Mouse (Mus musculus) testis, postnatal 14 days (tissue): ENCODE data around the gene Tmcc3.

Experiments
- DNase-seq: peaks from one replicate; pipeline ENCODE4 v3.0.0; 2021; ENCODE audit warnings: low spot score

Tmcc3 gene

DNA sequence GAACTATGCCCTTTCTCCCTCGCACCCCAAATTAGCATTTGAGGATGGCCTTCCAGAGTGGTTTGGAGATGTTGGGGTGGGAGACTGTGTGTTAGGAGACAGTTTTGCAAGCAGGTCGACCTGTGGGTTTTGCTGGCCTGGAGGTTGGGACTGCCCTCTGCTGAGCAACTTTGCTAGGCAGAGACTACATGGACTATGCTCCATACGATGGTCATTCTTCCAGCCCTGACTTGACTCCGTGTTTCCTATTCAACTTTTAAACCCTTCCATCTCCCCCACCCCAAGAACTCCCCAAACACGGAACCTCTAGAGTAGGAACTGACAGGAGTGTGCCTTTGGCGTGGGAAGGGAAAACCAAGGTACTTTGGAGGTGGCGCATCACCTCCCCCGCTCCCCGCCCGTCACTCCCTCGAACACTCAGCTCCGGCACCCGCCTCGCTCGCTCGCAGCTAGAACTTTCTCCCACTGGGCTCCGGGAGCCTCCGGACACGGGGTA lies at the start of gene Tmcc3:
TSS of gene Tmcc3 (plus strand) at position 439 of the 496 bp plus-strand sequence.
- DNase-seq: no peak

DNA sequence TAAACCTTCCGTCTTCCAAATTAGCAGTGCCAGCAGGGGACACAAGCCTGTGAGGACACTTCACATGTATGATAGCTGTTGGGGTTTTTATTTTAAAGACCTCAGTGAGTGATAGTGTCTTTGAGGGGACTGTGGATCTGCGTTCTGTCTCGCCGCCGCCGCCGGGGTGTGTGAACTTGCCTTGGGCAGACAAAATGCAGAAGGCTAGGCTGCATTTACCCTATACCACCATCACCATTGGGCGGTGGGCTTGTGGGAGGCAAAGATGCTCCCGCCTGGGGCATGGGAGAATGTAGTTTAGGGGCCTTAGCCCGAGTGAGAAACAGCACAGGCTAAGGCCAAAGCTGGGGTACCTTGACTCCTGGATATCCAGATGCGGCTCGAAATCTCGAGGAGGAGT lies 49.1 kb upstream of the Tmcc3 start:
- DNase-seq: no peak

DNA sequence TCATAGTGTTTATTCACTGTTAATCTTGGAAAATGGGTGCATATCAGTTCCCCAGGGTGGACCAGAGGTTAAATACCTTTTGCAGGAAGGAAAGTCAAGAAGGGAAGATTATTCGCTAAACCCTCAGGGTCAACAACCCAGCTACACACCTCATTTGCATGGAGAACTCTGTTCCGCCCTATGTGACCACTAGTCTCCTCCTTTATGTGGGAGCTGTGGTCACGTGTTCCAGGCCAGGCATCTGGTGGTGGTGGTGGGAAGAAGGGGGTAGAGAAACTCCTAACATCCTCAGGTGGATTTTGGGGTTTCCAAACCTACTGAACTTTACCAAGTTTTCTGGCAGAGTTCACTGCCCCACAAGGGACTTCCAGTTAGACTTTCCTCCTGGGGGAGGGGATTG lies 48.5 kb upstream of the Tmcc3 start:
- DNase-seq: no peak

DNA sequence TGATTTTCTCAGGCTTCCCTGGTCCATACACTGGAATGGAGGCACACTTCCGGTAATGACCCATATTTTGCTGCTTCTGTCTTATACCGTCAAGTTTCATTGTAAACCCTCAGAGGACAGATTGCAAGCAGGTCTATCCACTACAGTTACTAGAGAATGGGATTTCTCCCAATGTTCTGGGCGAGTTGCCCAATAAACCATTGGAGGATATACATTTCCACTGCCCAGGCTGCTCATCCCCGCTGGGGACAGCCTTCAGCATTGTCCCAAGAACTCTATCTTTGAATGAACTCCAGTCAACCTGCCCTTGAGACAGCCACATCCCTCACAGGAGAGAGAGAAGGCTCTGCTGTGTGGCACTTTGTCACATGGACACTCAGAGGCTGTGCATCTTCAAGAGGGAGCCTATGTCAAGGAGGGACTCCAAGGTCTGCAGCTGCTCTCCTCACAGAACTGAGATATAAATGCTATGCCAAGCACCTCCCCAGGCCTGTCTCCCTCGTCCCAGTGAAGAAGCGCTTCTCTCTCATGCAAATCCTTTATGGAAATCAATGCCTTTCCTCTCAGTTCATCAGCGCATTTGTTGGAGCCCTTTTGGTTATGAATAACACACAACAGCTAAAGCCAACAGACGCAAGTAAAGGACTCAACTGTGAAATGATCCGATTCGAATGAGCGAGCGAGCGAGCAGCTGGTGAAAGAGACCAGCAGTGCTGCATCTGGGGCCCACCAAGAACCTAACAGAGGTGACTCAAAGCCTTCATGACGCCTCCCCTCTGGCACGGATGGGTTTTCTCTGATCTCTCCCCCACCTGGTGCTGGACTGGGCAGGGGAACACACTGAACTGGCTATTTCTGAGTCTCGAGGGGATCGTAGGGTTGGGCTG lies 45.9 kb upstream of the Tmcc3 start:
- no peak for DNase-seq

DNA sequence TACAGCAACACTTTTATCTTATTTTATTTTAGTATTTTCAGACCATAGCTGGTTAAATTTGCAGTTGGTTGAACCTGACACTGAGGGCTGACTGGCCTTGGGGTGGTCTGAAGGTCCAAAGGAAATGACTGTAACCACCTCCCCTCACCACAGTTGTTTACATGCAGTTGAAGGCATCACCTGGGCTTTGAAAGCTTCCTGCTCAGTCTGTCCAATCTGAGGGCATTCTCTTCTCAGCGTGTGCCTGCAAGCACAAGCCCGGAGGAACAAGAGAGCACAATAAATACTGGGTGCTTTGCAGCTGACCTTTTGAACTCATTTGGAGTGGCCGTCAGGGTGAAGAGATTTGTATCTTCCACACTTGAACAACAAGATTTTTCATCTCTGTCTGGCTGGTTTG lies 36.4 kb upstream of the Tmcc3 start:
- no peak for DNase-seq

DNA sequence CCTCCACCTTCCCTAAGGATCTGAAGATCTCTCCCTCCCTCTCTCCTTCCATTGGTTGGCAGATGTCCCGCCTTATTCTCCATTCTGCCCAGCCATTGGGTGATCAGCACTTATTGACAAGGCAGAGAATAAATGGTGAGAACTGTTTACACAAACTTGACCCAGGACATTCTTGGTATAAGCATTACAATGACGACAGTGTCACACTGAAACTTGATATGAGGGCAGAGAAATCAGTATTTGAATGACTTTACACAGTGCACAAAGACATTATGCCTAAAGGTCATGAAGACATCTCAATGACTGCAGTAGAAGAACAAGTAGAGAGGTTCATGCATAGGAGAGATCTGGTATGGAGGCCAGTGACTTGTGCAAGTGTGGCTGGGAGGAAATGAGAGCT lies 35.2 kb upstream of the Tmcc3 start:
- DNase-seq: no peak

DNA sequence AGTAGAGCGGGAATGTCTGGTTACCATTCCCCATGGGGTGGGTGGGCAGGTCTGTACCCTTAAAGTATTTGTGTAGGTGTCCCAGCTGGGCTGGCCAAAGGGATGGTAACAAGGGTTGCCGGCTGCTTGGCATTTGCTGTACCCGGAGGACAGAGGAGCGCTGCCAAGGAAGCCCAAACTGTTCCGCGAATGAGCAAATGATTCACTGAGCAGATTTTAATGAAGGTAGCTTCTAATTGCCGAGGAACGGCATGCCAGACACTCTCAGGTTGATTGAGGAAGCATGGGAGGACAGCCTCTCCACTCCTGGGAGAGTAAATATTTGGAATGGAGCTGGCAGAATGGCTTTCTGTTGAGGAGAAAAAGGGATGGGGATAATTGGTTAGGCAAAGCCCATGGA lies 29.6 kb upstream of the Tmcc3 start:
- no peak for DNase-seq

DNA sequence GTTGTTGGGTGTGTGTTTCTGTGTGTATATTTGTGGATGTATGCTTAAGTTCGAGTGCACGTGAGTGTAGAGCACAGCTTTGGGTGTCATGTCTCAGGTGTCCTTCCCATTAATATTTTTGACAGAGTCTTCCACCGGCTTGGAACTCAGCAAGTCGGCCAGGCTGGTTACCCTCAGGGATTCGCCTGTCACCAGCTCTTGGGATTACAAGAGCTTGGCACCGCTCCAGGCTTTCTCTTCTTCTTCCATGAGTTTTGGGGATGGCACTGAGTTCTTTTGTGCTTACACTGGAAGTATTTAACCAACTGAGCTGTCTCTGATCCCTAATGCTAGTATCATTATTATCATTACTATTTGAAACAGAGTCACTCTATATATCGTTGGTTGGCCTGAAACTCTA lies 29.0 kb upstream of the Tmcc3 start:
- DNase-seq: no peak

DNA sequence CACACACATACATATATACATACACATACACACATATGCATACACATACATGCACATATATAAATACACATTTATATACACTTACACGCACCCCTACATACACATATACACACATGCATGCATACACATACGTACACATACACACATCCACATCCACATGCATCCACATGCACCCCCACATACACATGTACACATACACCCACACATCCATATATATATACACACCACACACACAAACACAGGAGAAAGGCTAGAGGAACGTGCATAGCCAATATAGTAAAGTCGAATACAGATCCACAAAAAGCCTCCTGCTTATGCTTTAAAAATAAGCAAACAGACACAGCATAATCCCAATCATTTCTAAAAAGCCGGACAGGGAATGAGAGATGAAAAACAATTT lies 17.3 kb upstream of the Tmcc3 start:
- DNase-seq: no peak

DNA sequence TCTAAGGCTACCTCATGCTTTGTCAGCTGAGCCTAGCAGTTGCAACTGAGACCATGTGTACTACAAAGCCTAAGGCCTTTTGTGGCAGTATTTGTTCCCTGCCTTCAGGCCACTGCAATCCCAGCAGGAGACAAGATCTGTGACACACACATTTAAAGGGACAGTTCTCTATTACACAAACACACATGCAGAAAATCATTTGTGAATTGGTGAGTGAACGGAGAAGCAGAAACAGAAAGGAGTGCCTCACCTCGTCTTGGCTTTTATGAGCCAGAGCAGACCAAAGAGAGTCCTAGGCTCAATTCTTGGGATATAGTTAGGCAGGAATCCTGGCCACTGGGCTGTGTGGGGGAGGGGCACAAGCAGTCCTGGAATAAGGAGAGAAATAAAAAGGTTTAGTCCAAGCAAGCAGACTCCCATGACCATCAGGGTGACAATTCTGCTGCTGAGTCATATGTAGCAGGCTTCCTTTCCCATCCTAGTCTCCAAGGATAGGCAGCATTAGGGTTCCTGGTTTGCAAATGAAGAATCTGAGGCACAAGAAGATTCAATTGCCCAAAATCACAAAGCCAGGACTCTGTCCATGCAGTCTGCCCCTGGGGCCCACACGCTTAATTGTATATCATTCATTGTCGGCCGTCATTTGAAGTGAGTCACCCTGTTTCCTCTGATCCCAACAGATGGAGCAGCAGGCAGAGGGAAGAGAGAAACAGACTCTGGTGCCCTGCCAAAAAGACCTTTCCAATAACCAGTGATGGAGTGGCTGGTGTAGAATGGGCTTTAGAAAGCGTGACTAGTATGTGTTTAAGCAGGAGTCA lies 16.6 kb upstream of the Tmcc3 start:
- no peak for DNase-seq

DNA sequence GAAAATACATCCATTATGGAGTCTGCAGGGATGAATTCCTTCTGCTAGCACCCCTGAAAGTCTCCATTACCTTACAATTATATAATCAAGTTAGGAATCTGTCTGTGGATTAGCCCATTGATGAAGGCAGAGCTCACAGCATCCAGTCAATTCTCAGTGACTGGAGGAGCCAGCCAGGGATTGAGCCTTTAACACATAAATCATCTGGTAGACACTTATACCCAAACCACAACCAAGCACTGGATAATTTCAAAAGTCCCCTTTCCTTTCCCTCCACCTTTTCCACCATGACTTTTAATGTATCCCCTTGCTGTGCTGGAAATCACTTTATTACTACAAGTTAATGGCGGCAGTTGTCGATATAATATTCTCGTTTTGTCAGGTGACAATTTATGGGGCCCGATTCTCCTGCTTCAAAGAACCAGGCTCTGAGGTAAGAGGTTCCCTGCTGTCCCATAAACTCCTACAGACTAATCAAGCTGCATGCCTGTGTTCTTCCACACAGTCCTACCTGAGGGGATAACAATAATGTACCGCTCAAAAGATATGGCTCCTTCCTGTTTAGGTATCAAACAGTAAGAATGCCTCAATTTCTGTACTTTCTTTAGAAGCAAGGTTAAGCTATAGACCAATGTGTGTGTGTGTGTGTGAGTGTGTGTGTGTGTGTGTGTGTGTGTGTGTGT lies 15.7 kb upstream of the Tmcc3 start:
- DNase-seq: no peak

DNA sequence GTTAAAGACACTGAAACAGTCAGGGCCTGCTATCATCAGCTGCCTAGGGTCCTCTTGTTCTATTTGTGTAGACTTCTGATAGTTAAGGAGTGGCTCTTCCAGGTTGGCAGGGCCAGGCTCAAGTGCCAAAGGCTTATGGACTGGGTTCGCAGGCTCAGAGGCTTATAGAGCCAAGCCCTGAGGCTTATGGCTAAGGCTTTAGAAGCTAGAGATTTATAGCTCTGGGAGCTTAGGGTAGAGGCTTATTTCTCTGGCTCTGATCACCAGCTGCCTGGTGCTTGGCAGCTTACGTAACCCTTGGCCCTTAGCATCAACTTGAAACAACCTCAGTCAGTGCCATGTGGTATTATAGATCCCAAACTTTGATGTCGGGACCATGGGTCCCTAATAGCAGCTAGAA lies 13.3 kb upstream of the Tmcc3 start, which contains the start of gene Gm4792:
TSS of gene Gm4792 (minus strand) at position 233 of the 400 bp plus-strand sequence.
- no peak for DNase-seq

DNA sequence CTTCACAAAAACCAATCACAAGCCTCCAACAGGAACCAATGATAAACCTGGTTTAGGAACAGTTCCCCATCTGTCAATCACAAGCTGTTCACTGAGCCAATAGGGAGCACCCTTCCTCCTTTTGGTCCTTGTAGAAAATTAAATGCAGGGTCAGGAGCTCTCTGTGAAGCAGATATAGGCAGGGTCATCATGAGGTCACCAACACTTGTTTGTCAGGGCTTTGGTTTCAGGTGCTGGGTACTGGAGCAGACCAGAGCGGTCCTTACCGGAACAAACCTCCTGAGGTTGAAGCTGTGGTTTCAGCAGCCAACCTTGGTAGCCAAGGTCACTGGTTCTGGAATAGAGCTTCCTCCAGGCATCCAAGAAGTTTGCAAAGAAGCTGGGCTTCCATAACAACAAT lies 12.4 kb upstream of the Tmcc3 start:
- no peak for DNase-seq

DNA sequence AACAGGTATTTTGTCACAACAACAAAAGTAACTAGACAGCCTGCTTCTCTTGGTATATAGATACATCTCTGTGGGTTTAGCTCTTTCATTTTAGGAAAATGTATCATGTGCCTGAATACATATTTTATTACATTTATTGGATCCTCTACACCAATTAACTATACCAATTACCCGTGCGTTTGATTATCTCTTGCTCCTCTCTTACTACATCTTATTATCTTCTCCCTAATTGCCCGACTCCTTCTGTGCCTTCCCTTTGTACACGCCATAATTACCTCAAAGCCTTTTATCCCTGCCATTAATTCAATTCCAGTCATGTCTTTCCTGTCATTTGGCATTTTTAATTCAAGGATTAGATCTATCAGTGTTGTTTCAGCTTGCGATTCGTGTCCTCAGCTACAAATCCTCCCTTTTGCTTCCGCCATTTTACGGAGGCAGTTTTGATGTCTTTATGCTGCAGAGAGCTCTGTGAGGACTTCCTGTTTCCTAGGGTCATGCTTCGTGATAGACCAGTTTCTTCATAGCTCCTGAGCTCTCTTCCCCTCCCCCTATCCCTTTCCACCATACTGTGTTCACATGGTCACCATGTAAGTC lies 7.6 kb upstream of the Tmcc3 start:
- DNase-seq: no peak

DNA sequence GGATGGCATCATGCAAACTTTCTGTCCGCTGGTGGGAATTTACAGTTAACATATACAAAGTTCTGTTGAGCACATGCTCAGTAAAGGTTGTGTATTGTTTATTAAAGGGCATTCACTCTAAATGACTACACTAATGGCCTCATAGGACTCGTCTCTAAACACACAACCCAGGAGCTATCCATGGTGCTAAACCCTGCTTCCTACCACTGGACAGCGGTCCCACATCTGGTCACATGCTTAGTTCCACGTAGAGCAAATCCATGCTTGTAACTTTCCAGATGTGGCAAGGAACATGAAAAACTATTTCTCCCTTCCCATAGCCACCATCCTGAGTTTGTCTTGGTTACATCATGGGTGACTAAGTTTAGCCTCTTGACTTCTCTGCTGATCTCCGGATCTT lies 6.2 kb upstream of the Tmcc3 start:
- DNase-seq: no peak

DNA sequence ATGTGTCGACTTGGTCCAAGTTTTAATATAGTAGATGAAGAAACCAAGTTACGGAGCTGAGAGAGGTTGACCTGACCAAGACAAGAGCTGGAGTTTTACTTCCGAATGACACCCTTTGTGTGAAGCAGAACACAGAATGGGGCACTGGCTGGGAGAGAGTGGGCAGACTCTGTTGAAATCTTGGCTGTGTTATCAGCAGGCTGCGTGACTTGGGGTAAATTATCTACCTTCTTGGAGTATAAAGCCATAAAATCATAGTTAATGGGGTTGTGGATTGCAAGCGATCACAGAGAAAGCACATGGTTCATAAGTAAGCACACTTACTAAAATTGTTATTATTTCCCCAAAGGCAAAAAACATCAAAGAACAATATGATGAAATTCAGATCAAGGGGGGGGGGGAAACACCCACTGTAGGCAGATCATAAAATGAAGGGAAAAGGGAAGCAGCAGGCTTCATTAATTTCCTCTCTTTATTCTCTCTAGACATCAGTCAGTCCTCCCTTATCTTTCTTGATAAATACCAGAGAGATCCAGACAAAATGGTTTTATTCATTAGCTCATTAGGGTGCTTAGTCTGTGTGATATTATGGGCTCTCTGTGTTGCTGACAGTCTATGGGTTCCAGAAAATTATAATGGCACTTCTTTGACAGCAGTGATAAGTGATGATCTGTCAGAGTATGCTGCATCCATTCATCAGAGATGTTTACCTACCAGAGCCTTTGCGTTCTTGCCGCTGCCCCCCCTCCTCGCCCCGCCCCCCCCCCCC lies 1.1 kb upstream of the Tmcc3 start:
- DNase-seq: no peak

DNA sequence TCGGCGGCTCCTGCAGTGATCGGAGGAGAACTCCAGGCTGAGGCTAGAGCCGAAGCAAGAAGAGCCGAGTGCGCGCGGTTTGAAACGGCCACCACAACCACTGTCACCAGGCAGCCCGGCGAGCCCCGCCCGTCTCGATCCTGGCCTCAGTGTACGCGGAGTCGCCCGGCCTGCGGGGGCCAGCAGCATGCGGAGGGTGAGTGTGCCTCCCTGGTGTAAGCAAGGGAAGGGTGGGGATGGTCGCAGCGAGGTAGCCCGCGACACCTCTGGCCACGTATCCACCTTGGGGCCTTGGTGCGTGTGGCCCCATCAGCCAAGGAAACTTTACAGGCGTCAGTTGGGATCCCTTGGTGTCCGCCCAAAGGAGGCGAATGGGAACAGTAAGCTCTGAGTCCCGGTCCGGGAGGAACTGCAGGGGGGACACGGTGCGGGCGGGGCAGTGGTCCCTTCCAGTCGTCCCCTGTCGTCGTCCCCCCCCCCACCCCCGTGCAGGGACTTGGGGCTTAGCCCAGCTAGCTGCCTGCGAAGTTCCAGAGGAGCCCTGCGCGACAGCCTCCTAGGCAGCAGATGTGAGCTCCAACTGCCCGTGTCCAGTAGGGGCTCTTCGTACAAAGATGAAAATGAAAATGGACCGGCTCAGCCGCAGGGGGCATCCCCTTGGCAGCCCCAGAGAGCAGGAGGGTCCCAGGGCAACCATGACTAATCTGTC lies 412 bp downstream of the Tmcc3 start:
- DNase-seq: no peak

DNA sequence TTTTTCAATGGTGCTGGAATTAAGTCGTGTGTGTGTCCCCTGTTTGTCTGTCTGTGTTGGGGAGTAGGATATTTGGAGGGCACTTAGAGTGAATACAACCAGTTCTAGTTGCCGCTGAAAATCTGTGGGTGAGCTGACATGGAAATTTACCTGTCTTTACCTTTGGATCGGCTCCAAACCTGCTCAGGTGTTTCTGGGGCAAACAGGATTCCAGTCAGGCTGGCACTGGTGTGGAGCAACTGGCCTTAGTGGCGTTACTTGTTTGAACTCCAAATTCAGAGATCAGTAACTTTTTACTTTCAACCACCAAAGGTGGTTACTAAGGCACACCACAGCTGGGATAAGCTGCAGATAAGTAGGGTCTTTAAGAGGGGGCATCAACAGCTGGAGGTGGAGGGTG lies 1.4 kb downstream of the Tmcc3 start:
- no peak for DNase-seq

DNA sequence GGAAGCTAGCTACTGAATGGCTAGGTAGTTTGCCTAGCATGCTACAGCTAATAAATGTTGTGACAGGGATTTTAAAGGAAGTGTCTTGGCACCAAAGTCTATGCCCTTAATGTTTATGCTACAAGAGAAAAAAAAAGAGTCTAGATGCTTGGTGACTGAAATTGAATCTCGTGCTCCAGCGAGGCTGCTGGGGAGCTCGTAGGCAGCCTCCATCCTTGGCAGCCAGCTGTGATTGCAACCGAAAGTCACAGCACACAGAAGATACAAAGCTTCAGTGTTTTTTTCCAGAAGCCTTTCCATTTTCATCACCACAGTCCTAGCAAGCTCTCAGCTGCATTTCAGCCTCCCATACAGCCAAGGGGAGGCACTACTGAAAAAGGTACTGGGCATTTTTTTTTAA lies 6.8 kb downstream of the Tmcc3 start:
- no peak for DNase-seq

DNA sequence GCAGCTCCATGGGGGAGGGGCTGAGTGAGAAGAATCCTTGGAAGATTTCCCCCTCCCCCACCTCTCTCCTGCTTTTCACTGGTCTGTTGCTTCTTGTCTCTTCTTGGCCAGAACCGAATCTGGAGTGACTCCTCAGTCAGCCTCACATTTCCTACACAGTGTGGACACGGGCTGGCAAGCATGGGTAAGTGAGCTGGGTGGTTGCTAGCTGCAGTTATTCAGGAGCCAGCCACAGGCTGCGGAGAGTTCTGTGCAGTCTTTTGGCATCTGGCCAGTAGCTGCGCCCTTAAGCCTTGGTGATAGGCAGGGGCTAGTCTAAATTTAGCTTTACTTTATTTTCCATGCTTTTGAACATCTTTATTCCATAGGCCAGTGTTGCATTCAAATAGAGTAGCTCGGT lies 18.2 kb downstream of the Tmcc3 start:
- DNase-seq: no peak
